Mouse (Mus musculus) gastrocnemius, adult 18-20 months (tissue): ENCODE data around the gene Pten. TPM values are rescaled to one million over a fixed set of nuclear protein-coding genes. Genes with fewer than 3 reads are reported as not detected.
"Not testable (repeated sequence)": the region's sequence is repeated elsewhere in the genome, so short reads cannot be mapped to it uniquely, and the experiment has no call there.

ENCODE experiments used
- DNase-seq: peaks from one replicate; pipeline ENCODE4 v3.0.0; 2021; ENCODE audit warnings: low spot score
- total RNA-seq, 2 experiments: library from RNA; stranded (reverse); gene quantifications; 2 replicates each; pipeline ENCODE4 v1.2.3; 2021

The Pten gene
- total RNA-seq, 2 experiments from 2014 or later = 28.4 to 32.2 TPM

GRCm38 (mm10) chr19:32807610-32808009 is 50.3 kb downstream of the Pten start:
- no peak for DNase-seq

- DNase-seq = no peak
These were observed 51.4 kb downstream of the Pten start for GRCm38 (mm10) chr19:32808690-32809089.

- no peak for DNase-seq
These were observed 51.8 kb downstream of the Pten start for GRCm38 (mm10) chr19:32809117-32809516.

- DNase-seq = no peak
These were observed 61.5 kb downstream of the Pten start for GRCm38 (mm10) chr19:32818759-32819158.

GRCm38 (mm10) chr19:32822959-32823358 is 65.7 kb downstream of the Pten start:
- DNase-seq = not testable (repeated sequence)

GRCm38 (mm10) chr19:32826616-32827015 is 69.3 kb downstream of the Pten start:
- no peak for DNase-seq

- DNase-seq = no peak
These were observed 72.6 kb downstream of the Pten start for GRCm38 (mm10) chr19:32829871-32830270.

- no peak for DNase-seq
These were observed 74.0 kb downstream of the Pten start for GRCm38 (mm10) chr19:32831286-32831685.

- DNase-seq = no peak
These were observed 83.2 kb downstream of the Pten start for GRCm38 (mm10) chr19:32840491-32840890.

GRCm38 (mm10) chr19:32844486-32844885 is 87.2 kb downstream of the Pten start:
- DNase-seq = no peak

GRCm38 (mm10) chr19:32848041-32848440 is 90.7 kb downstream of the Pten start:
- no peak for DNase-seq

GRCm38 (mm10) chr19:32852306-32852705 is 95.0 kb downstream of the Pten start:
- DNase-seq = no peak

- no peak for DNase-seq
These were observed 104.6 kb downstream of the Pten start for GRCm38 (mm10) chr19:32861675-32862575.

- DNase-seq = no peak
These were observed 109.5 kb downstream of the Pten start for GRCm38 (mm10) chr19:32866765-32867164.

- no peak for DNase-seq
These were observed 110.0 kb downstream of the Pten start for GRCm38 (mm10) chr19:32867181-32867897.

- no peak for DNase-seq
These were observed 111.3 kb downstream of the Pten start for GRCm38 (mm10) chr19:32868560-32868959.

- no peak for DNase-seq
These were observed 111.9 kb downstream of the Pten start for GRCm38 (mm10) chr19:32869053-32869680.

GRCm38 (mm10) chr19:32873904-32874637 is 116.8 kb downstream of the Pten start:
- DNase-seq = peak; percentile 33
